Mouse (Mus musculus) CH12F3 (cell line): ENCODE measurements around the gene Rps28.

ENCODE experiments used
- in situ Hi-C: fragments of 300-500 bp; cut with MboI; formaldehyde crosslinking; loops from 2 replicates; pipeline ENCODE4 v1.14.3; 2020; ENCODE audit warnings: low sequenced_read_pairs

Gene Rps28

GRCm38 (mm10) chr17:33812475-33812874, 11.9 kb downstream of the Rps28 start:
- in situ Hi-C loops = no loop called here

GRCm38 (mm10) chr17:33811142-33811516, 13.2 kb downstream of the Rps28 start:
- in situ Hi-C loops = no loop called here

- in situ Hi-C loops = no loop called here
Measured at GRCm38 (mm10) chr17:33810334-33811141, 13.8 kb downstream of the Rps28 start, which contains the start of gene Kank3. Gene Kank3, plus strand, starts transcription at chr17:33810519.

GRCm38 (mm10) chr17:33808192-33808591, 16.2 kb downstream of the Rps28 start:
- in situ Hi-C loops = no loop called here

GRCm38 (mm10) chr17:33807181-33807888, 17.0 kb downstream of the Rps28 start:
- in situ Hi-C loops = no loop called here

- in situ Hi-C loops = no loop called here
Measured at GRCm38 (mm10) chr17:33804745-33805144, 19.6 kb downstream of the Rps28 start.

- in situ Hi-C loops = no loop called here
Measured at GRCm38 (mm10) chr17:33804205-33804604, 20.2 kb downstream of the Rps28 start.

- in situ Hi-C loops = no loop called here
Measured at GRCm38 (mm10) chr17:33802221-33802620, 22.1 kb downstream of the Rps28 start.

GRCm38 (mm10) chr17:33799277-33799676, 25.1 kb downstream of the Rps28 start:
- in situ Hi-C loops = no loop called here

GRCm38 (mm10) chr17:33798306-33798705, 26.1 kb downstream of the Rps28 start:
- in situ Hi-C loops = no loop called here

GRCm38 (mm10) chr17:33788732-33789131, 35.6 kb downstream of the Rps28 start:
- in situ Hi-C loops = no loop called here

GRCm38 (mm10) chr17:33786375-33786774, 38.0 kb downstream of the Rps28 start:
- in situ Hi-C loops = no loop called here

GRCm38 (mm10) chr17:33784939-33785338, 39.4 kb downstream of the Rps28 start:
- in situ Hi-C loops = no loop called here

GRCm38 (mm10) chr17:33783408-33783807, 41.0 kb downstream of the Rps28 start:
- in situ Hi-C loops = no loop called here

- in situ Hi-C loops = no loop called here
Measured at GRCm38 (mm10) chr17:33782067-33782466, 42.3 kb downstream of the Rps28 start.

GRCm38 (mm10) chr17:33781124-33781977, 43.0 kb downstream of the Rps28 start, which contains the start of gene Angptl4:
Gene Angptl4, minus strand, starts transcription at chr17:33781830.
- in situ Hi-C loops = no loop called here

GRCm38 (mm10) chr17:33780431-33780830, 43.9 kb downstream of the Rps28 start:
- in situ Hi-C loops = no loop called here

GRCm38 (mm10) chr17:33779967-33780295, 44.4 kb downstream of the Rps28 start:
- in situ Hi-C loops = no loop called here

GRCm38 (mm10) chr17:33779271-33779966, 44.9 kb downstream of the Rps28 start:
- in situ Hi-C loops = no loop called here

- in situ Hi-C loops = no loop called here
Measured at GRCm38 (mm10) chr17:33775287-33775686, 49.1 kb downstream of the Rps28 start.
